Mouse (Mus musculus): ENCODE results near the gene Vmn1r61. TPM values are rescaled to one million over a fixed set of nuclear protein-coding genes. Genes with fewer than 3 reads are reported as not detected.

Gene Vmn1r61
- total RNA-seq (2015; ENCODE audit: low replicate concordance) (not detected in 2 replicates), total RNA-seq (2017; ENCODE audit: low replicate concordance) (not detected in 2 replicates)

GRCm38 (mm10) chr7:5613195-5613594 lies at the start of gene Vmn1r61:
Gene Vmn1r61 (minus strand): TSS chr7:5613295.
- no peak for ATAC-seq (replicated peaks; ENCODE audit: low FRiP score, poor library complexity, severe bottlenecking)

Other genes with a start within 250 kb of the Vmn1r61 start
- not detected in 2 replicates for gene Vmn1r58, start 199.9 kb downstream of the Vmn1r61 start, total RNA-seq (2015; ENCODE audit: low replicate concordance)
- not detected in 2 replicates for gene Vmn1r58, start 199.9 kb downstream of the Vmn1r61 start, total RNA-seq (2017; ENCODE audit: low replicate concordance)
- gene Vmn1r59, start 156.5 kb downstream of the Vmn1r61 start, total RNA-seq (2015; ENCODE audit: low replicate concordance) = not detected in 2 replicates
- not detected in 2 replicates for gene Vmn1r59, start 156.5 kb downstream of the Vmn1r61 start, total RNA-seq (2017; ENCODE audit: low replicate concordance)
- not detected in 2 replicates for gene Vmn2r28, start 119.3 kb downstream of the Vmn1r61 start, total RNA-seq (2015; ENCODE audit: low replicate concordance)
- gene Vmn2r28, start 119.3 kb downstream of the Vmn1r61 start, total RNA-seq (2017; ENCODE audit: low replicate concordance) = not detected in 2 replicates
- not detected in 2 replicates for gene Vmn1r60, start 66.0 kb downstream of the Vmn1r61 start, total RNA-seq (2015; ENCODE audit: low replicate concordance)
- gene Vmn1r60, start 66.0 kb downstream of the Vmn1r61 start, total RNA-seq (2017; ENCODE audit: low replicate concordance) = not detected in 2 replicates
- gene Vmn1r62, start 60.3 kb upstream of the Vmn1r61 start, total RNA-seq (2015; ENCODE audit: low replicate concordance) = not detected in 2 replicates
- not detected in 2 replicates for gene Vmn1r62, start 60.3 kb upstream of the Vmn1r61 start, total RNA-seq (2017; ENCODE audit: low replicate concordance)
- gene Vmn1r63, start 192.2 kb upstream of the Vmn1r61 start, total RNA-seq (2015; ENCODE audit: low replicate concordance) = not detected in 2 replicates
- gene Vmn1r63, start 192.2 kb upstream of the Vmn1r61 start, total RNA-seq (2017; ENCODE audit: low replicate concordance) = not detected in 2 replicates

All from erythroblast, adult 5-6 weeks (primary cell).